Mouse (Mus musculus): ENCODE data around the gene Prl8a6.

Gene Prl8a6

GRCm38 (mm10) chr13:27438588-27438987 lies at the start of gene Prl8a6:
Gene Prl8a6, minus strand, starts transcription at chr13:27438688.
- in situ Hi-C loops (cut with MboI, MseI): no loop called here

GRCm38 (mm10) chr13:27433159-27433558 lies 5.3 kb downstream of the Prl8a6 start:
- in situ Hi-C loops (cut with MboI, MseI): no loop called here

GRCm38 (mm10) chr13:27413640-27414039 lies 24.8 kb downstream of the Prl8a6 start:
- in situ Hi-C loops (cut with MboI, MseI): no loop called here

- in situ Hi-C loops (cut with MboI, MseI): no loop called here
Measured at GRCm38 (mm10) chr13:27399061-27399724, 39.3 kb downstream of the Prl8a6 start.

GRCm38 (mm10) chr13:27390746-27391145 lies 47.7 kb downstream of the Prl8a6 start, which contains the start of gene Prl2b1:
Gene Prl2b1, minus strand, starts transcription at chr13:27390846.
- in situ Hi-C loops (cut with MboI, MseI): no loop called here

Data from T-helper 17 cell (primary cell).